Mouse (Mus musculus) adrenal gland, postnatal 4 days (tissue): ENCODE data around the gene Ano1. TPM values are rescaled to one million over a fixed set of nuclear protein-coding genes. Genes with fewer than 3 reads are reported as not detected.

Experiments
- DNase-seq, 2 experiments: peaks; one replicate each; pipeline ENCODE4 v3.0.0; 2021 to 2022; ENCODE audit warnings: low spot score in 2 of 2, mixed read lengths in 2 of 2
- total RNA-seq, 2 experiments: library from RNA; stranded (reverse); gene quantifications; 2 replicates each; pipeline ENCODE4 v1.2.3; 2021

The Ano1 gene
- total RNA-seq, 2 experiments from 2014 or later: 22.7 to 29.3 TPM

GRCm38 (mm10) chr7:144768845-144769244 is 17.1 kb upstream of the Ano1 start:
- DNase-seq: no peak

GRCm38 (mm10) chr7:144764537-144765282 is 12.9 kb upstream of the Ano1 start:
- no peak for DNase-seq

- no peak for DNase-seq
Observed at GRCm38 (mm10) chr7:144764013-144764412, 12.2 kb upstream of the Ano1 start.

- DNase-seq: no peak
Observed at GRCm38 (mm10) chr7:144762496-144763235, 10.9 kb upstream of the Ano1 start.

- DNase-seq: no peak
Observed at GRCm38 (mm10) chr7:144760228-144760627, 8.5 kb upstream of the Ano1 start.

- DNase-seq: no peak
Observed at GRCm38 (mm10) chr7:144759455-144759854, 7.7 kb upstream of the Ano1 start.

- no peak for DNase-seq
Observed at GRCm38 (mm10) chr7:144755511-144756378, 4.0 kb upstream of the Ano1 start.

- no peak for DNase-seq
Observed at GRCm38 (mm10) chr7:144754722-144755121, 2.9 kb upstream of the Ano1 start.

- DNase-seq: no peak
Observed at GRCm38 (mm10) chr7:144753657-144754031, 1.9 kb upstream of the Ano1 start.

- DNase-seq: no peak
Observed at GRCm38 (mm10) chr7:144752919-144753656, 1.3 kb upstream of the Ano1 start.

- DNase-seq: no peak
Observed at GRCm38 (mm10) chr7:144747756-144748155, 4.0 kb downstream of the Ano1 start.

GRCm38 (mm10) chr7:144746466-144746865 is 5.3 kb downstream of the Ano1 start:
- no peak for DNase-seq

GRCm38 (mm10) chr7:144743874-144744273 is 7.9 kb downstream of the Ano1 start:
- no peak for DNase-seq

- no peak for DNase-seq
Observed at GRCm38 (mm10) chr7:144740643-144741042, 11.1 kb downstream of the Ano1 start.

- no peak for DNase-seq
Observed at GRCm38 (mm10) chr7:144739810-144740209, 12.0 kb downstream of the Ano1 start.

GRCm38 (mm10) chr7:144738357-144738798 is 13.4 kb downstream of the Ano1 start:
- no peak for DNase-seq

GRCm38 (mm10) chr7:144731897-144732291 is 19.9 kb downstream of the Ano1 start:
- no peak for DNase-seq

- no peak for DNase-seq
Observed at GRCm38 (mm10) chr7:144731182-144731896, 20.4 kb downstream of the Ano1 start.

- DNase-seq: no peak
Observed at GRCm38 (mm10) chr7:144724283-144724682, 27.5 kb downstream of the Ano1 start.

- no peak for DNase-seq
Observed at GRCm38 (mm10) chr7:144719956-144720355, 31.8 kb downstream of the Ano1 start.
